Mouse (Mus musculus) olfactory bulb, adult 2 months (tissue): ENCODE results near the gene Nfat5. TPM values are rescaled to one million over a fixed set of nuclear protein-coding genes. Genes with fewer than 3 reads are reported as not detected.
A peak's percentile ranks its signal among the peaks of the same experiment; 100 is the strongest.

ENCODE experiments used
- H3K27ac ChIP-seq: fragments of 200-500 bp; 2 replicates; pipeline ENCODE4 v1.5.1; 2012; ENCODE audit warnings: low read depth, low read length; ENCODE audit not compliant: insufficient read depth
- H3K4me1 ChIP-seq: fragments of 200-500 bp; 2 replicates; pipeline ENCODE4 v1.6.1; 2012; ENCODE audit warnings: low read length; ENCODE audit not compliant: control insufficient read depth, insufficient read depth
- H3K4me3 ChIP-seq: fragments of 200-500 bp; 2 replicates; pipeline ENCODE4 v1.5.1; 2012; ENCODE audit warnings: mild to moderate bottlenecking, low read depth, low read length, moderate library complexity; ENCODE audit not compliant: insufficient read depth
- CTCF ChIP-seq: fragments of 200-500 bp; IDR thresholded peaks from 2 replicates; pipeline ENCODE4 v1.5.1; 2012; ENCODE audit warnings: low read depth, mild to moderate bottlenecking, low read length, moderate library complexity; ENCODE audit not compliant: insufficient read depth
- POLR2A ChIP-seq: fragments of 200-500 bp; IDR thresholded peaks from 2 replicates; pipeline ENCODE4 v1.6.1; 2012; ENCODE audit warnings: mild to moderate bottlenecking, low read depth, low read length, moderate library complexity; ENCODE audit not compliant: insufficient read depth
- WGBS: fragments of 180-500 bp; shearing (Covaris S2); methylation state at CpG from one replicate; pipeline ENCODE4 v1.1.7; 2018; 5-methylcytosine and 5-hydroxymethylcytosine counted together
- polyA plus RNA-seq: library from polyadenylated mRNA; stranded (reverse); fragments of >200 nt; gene quantifications from 2 replicates; pipeline ENCODE4 v1.2.4, GENCODE M21; 2012; ENCODE audit warnings: low replicate concordance; ENCODE audit not compliant: missing spikeins, insufficient read depth, insufficient read length

Nfat5 gene
- polyA plus RNA-seq, 1 experiment = 239 TPM

- no peak for TF ChIP-seq POLR2A
- TF ChIP-seq CTCF = no peak
- 64% methylated on average over 5 of the region's 5 CpGs for WGBS
- no peak overlapping the region for H3K27ac ChIP-seq
- H3K4me3 ChIP-seq = no peak overlapping the region
- peaks cover 11% of the 10 kb centered on the region for H3K4me1 ChIP-seq
Observed at GRCm38 (mm10) chr8:107401866-107402265, 108.6 kb downstream of the Nfat5 start.

GRCm38 (mm10) chr8:107403038-107403781 lies 109.9 kb downstream of the Nfat5 start, which contains the start of gene Nqo1:
Nqo1 (minus strand) TSS chr8:107403206.
- H3K4me3 ChIP-seq = peak within 1 kb of the TSS; percentile 46
- 10% methylated on average over 22 of the region's 22 CpGs for WGBS
- H3K4me1 ChIP-seq = peaks cover 11% of the 10 kb centered on the region
- TF ChIP-seq CTCF (no peak), POLR2A (no peak)
- H3K27ac ChIP-seq = no peak within 1 kb of the TSS

GRCm38 (mm10) chr8:107404057-107404456 lies 110.8 kb downstream of the Nfat5 start:
- no peak overlapping the region for H3K4me3 ChIP-seq
- TF ChIP-seq CTCF (no peak), POLR2A (no peak)
- WGBS = 95% methylated on average over 4 of the region's 4 CpGs
- no peak overlapping the region for H3K27ac ChIP-seq
- peaks cover 11% of the 10 kb centered on the region for H3K4me1 ChIP-seq

GRCm38 (mm10) chr8:107405935-107406334 lies 112.7 kb downstream of the Nfat5 start:
- WGBS = 69% methylated on average over 3 of the region's 3 CpGs
- Histone ChIP-seq H3K4me3 (no peak overlapping the region), H3K4me1 (peaks cover 8% of the 10 kb centered on the region), H3K27ac (no peak overlapping the region)
- TF ChIP-seq CTCF (no peak), POLR2A (no peak)

GRCm38 (mm10) chr8:107411391-107411790 lies 118.1 kb downstream of the Nfat5 start:
- TF ChIP-seq CTCF = peak; percentile 29; the same call in 1 of the 2 replicates
- TF ChIP-seq POLR2A = no peak
- 71% methylated on average over 4 of the region's 4 CpGs for WGBS
- H3K27ac ChIP-seq = no peak overlapping the region

GRCm38 (mm10) chr8:107412552-107412951 lies 119.3 kb downstream of the Nfat5 start:
- H3K4me3 ChIP-seq = no peak overlapping the region
- H3K27ac ChIP-seq = no peak overlapping the region
- no peak for TF ChIP-seq POLR2A
- no peaks in the 10 kb centered on the region for H3K4me1 ChIP-seq
- 87% methylated on average over 8 of the region's 8 CpGs for WGBS

More at GRCm38 (mm10) chr8:107411391-107411790, 118.1 kb downstream of the Nfat5 start:
- H3K4me1 ChIP-seq = no peaks in the 10 kb centered on the region
- H3K4me3 ChIP-seq = no peak overlapping the region

GRCm38 (mm10) chr8:107413881-107414280 lies 120.6 kb downstream of the Nfat5 start:
- Histone ChIP-seq H3K27ac (no peak overlapping the region), H3K4me1 (no peaks in the 10 kb centered on the region), H3K4me3 (no peak overlapping the region)
- TF ChIP-seq POLR2A (no peak), CTCF (no peak)
- 82% methylated on average over 10 of the region's 10 CpGs for WGBS

GRCm38 (mm10) chr8:107417001-107417400 lies 123.7 kb downstream of the Nfat5 start:
- H3K27ac ChIP-seq = no peak overlapping the region
- TF ChIP-seq CTCF (no peak), POLR2A (no peak)
- H3K4me3 ChIP-seq = no peak overlapping the region
- no peaks in the 10 kb centered on the region; the same call in 1 of the 2 replicates for H3K4me1 ChIP-seq
- 85% methylated on average over 12 of the region's 12 CpGs for WGBS

- WGBS = 23% methylated on average over 9 of the region's 9 CpGs
- TF ChIP-seq CTCF = no peak
- no peak for TF ChIP-seq POLR2A
- Histone ChIP-seq H3K4me3 (peak overlapping the region; percentile 92), H3K27ac (no peak overlapping the region), H3K4me1 (peaks cover 4% of the 10 kb centered on the region; the same call in 1 of the 2 replicates)
Observed at GRCm38 (mm10) chr8:107424176-107424575, 130.9 kb downstream of the Nfat5 start.
